Mouse (Mus musculus) midbrain, embryonic 16.5 days (tissue): ENCODE results near the gene Ivd. TPM values are rescaled to one million over a fixed set of nuclear protein-coding genes. Genes with fewer than 3 reads are reported as not detected.

Source experiments
- ATAC-seq: fragments of 200-750 bp; cut with Nextera tagmentation; 2 replicates; pipeline ENCODE4 v1.8.0; 2017; ENCODE audit warnings: moderate TSS enrichment
- H3K27ac ChIP-seq: fragments of 300-500 bp; sonication (generic); 2 replicates; pipeline ENCODE4 v1.5.1; 2014; ENCODE audit warnings: mild to moderate bottlenecking, low read length, mixed read lengths
- H3K27me3 ChIP-seq: fragments of 300-500 bp; sonication (generic); 2 replicates; pipeline ENCODE4 v1.6.1; 2014; ENCODE audit warnings: low read depth, low read length, mixed read lengths; ENCODE audit not compliant: control insufficient read depth, insufficient read depth
- H3K36me3 ChIP-seq: fragments of 300-500 bp; sonication (generic); 2 replicates; pipeline ENCODE4 v1.6.1; 2014; ENCODE audit warnings: mild to moderate bottlenecking, low read length, moderate library complexity, mixed read lengths; ENCODE audit not compliant: control insufficient read depth, insufficient read depth
- H3K4me1 ChIP-seq: fragments of 300-500 bp; sonication (generic); 2 replicates; pipeline ENCODE4 v1.6.1; 2014; ENCODE audit warnings: mild to moderate bottlenecking, low read length, mixed read lengths; ENCODE audit not compliant: control insufficient read depth, insufficient read depth
- H3K4me2 ChIP-seq: fragments of 300-500 bp; sonication (generic); 2 replicates; pipeline ENCODE4 v1.6.1; 2014; ENCODE audit warnings: mild to moderate bottlenecking, low read length, mixed read lengths
- H3K4me3 ChIP-seq: fragments of 300-500 bp; sonication (generic); 2 replicates; pipeline ENCODE4 v1.5.1; 2014; ENCODE audit warnings: low read depth, mild to moderate bottlenecking, low read length, moderate library complexity, mixed read lengths
- H3K9ac ChIP-seq: fragments of 300-500 bp; sonication (generic); 2 replicates; pipeline ENCODE4 v1.6.1; 2014; ENCODE audit warnings: low read depth, low read length, mixed read lengths
- H3K9me3 ChIP-seq: fragments of 300-500 bp; sonication (generic); replicated peaks from 2 replicates; pipeline ENCODE4 v1.6.1; 2014; ENCODE audit warnings: mild to moderate bottlenecking, low read length, mixed read lengths; ENCODE audit not compliant: control insufficient read depth, poor library complexity, severe bottlenecking
- WGBS: fragments of 180-500 bp; shearing (Covaris S2); extraction: QIAGEN DNeasy Blood & Tissue Kit; methylation state at CpG from one replicate; pipeline ENCODE4 v1.1.7; 2014; 5-methylcytosine and 5-hydroxymethylcytosine counted together
- polyA plus RNA-seq: library from polyadenylated mRNA; unstranded; fragments of >200 nt; fragmentation: Nextera tagmentation; extraction: Ambion mirVana; gene quantifications from 2 replicates; pipeline ENCODE4 v1.2.1, GENCODE M21; 2015

Gene Ivd
- polyA plus RNA-seq, 1 experiment from 2014 or later = 46.3 TPM

- Histone ChIP-seq H3K27me3 (no peaks in the 10 kb centered on the region), H3K9me3 (no peaks in the 10 kb centered on the region), H3K9ac (no peak overlapping the region), H3K4me1 (no peaks in the 10 kb centered on the region), H3K4me3 (no peak overlapping the region), H3K27ac (no peak overlapping the region), H3K36me3 (peaks cover 5% of the 10 kb centered on the region; the same call in 1 of the 2 replicates), H3K4me2 (no peak overlapping the region)
- no peak for ATAC-seq
- WGBS = 89% methylated on average over 6 of the region's 6 CpGs
Measured at GRCm38 (mm10) chr2:118873890-118874430, 12.2 kb downstream of the Ivd start.

DNA sequence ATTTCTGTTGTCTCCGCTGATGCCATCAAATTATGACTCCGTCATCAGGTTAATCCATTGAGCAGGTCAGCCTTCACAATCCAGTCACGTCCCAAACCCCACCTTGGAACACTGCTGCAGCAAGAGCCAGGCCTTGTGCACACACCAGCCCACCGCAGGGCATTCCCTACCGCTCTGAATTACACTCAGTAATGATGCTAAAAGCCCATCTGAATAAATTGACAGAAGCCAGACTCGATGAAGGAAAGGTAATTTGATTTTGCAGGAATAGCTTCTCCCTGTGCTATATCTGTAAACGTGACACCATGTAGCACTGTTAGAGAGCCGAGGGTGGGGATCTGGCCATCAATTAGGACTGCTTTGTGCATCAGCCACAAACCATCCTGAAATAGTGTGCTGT, 13.6 kb downstream of the Ivd start:
- no peaks in the 10 kb centered on the region for H3K27me3 ChIP-seq
- H3K4me1 ChIP-seq = no peaks in the 10 kb centered on the region
- H3K36me3 ChIP-seq = peaks cover 5% of the 10 kb centered on the region; the same call in 1 of the 2 replicates
- H3K9me3 ChIP-seq = no peaks in the 10 kb centered on the region
- no peak overlapping the region for H3K9ac ChIP-seq
- H3K27ac ChIP-seq = no peak overlapping the region
- WGBS = 90% methylated on average over 8 of the region's 8 CpGs
- H3K4me3 ChIP-seq = no peak overlapping the region
- ATAC-seq = no peak
- H3K4me2 ChIP-seq = no peak overlapping the region

DNA sequence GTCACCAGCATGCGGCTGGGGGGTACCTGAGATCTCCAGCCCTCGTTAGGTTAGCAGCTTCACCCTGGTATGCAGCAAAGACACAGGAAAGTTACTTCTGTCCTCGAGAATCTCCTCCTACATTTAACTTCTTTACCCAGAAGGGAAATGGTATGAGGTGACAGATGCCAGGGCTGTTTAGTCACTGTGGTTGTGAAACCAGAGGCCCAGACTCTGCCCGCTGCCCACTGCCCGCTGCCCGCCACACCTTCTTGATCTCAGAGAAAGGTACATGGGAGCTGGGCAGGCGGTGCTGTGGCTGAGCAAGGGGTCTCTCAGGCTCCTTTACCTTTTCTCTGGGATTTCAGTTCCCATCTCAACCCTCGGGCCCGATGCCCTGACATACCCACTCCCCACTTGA, 14.7 kb downstream of the Ivd start:
- H3K4me2 ChIP-seq = no peak overlapping the region
- no peaks in the 10 kb centered on the region for H3K4me1 ChIP-seq
- WGBS = 96% methylated on average over 9 of the region's 9 CpGs
- ATAC-seq = no peak
- H3K36me3 ChIP-seq = peaks cover 5% of the 10 kb centered on the region; the same call in 1 of the 2 replicates
- no peaks in the 10 kb centered on the region for H3K9me3 ChIP-seq
- H3K27me3 ChIP-seq = no peaks in the 10 kb centered on the region
- H3K4me3 ChIP-seq = no peak overlapping the region
- no peak overlapping the region for H3K9ac ChIP-seq
- no peak overlapping the region for H3K27ac ChIP-seq

DNA sequence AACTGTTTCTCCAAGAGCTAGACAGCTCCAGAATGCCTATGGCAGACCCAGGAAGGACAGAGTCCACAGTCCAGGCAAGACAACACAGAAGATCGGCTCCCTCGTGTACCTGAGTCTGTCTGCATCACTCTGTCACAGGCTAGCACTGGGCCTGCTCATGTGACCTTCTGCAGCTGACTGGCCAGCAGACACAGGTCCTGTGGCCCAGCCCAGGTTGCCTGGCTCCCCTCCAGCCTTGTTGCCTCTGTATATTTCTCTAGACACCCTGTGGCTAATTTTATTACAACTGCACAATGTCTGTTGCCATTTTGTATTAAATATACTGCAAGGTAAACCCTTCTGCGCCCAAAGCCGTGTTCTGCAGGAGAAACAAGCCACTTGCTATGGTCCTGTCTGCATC, 19.3 kb downstream of the Ivd start:
- no peak for ATAC-seq
- WGBS = 89% methylated on average over 4 of the region's 4 CpGs
- Histone ChIP-seq H3K27ac (no peak overlapping the region), H3K9ac (no peak overlapping the region), H3K4me3 (no peak overlapping the region), H3K4me2 (no peak overlapping the region), H3K9me3 (no peaks in the 10 kb centered on the region), H3K27me3 (no peaks in the 10 kb centered on the region; the same call in 1 of the 2 replicates), H3K4me1 (peaks cover 5% of the 10 kb centered on the region), H3K36me3 (0 out of 2 replicates have a peak, but pooled peaks cover 2% of the 10 kb centered on the region)

DNA sequence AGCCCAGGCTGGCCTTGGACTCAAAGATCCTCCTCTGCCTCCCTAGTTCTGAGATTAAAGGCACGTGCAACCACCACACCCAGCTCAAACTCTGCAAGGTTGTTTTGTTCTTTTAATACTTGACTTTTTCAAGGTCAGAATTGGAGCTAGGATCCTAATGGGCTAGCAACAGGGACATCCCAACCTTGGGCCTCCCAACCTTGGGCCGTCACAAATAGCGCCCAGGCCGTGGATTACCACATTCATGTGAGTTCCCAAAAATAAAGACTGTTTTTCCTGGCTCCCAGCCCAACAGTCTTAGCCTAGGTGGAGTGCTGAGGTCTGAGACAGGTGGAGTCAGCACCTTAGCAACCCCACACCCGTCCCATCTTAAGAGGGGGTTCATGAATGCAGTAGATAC, 20.2 kb downstream of the Ivd start:
- no peak overlapping the region for H3K4me3 ChIP-seq
- no peak overlapping the region for H3K27ac ChIP-seq
- no peaks in the 10 kb centered on the region for H3K9me3 ChIP-seq
- no peak overlapping the region for H3K9ac ChIP-seq
- H3K36me3 ChIP-seq = no peaks in the 10 kb centered on the region
- WGBS = 86% methylated on average over 5 of the region's 5 CpGs
- H3K27me3 ChIP-seq = no peaks in the 10 kb centered on the region; the same call in 1 of the 2 replicates
- ATAC-seq = no peak
- peaks cover 5% of the 10 kb centered on the region for H3K4me1 ChIP-seq
- H3K4me2 ChIP-seq = no peak overlapping the region

DNA sequence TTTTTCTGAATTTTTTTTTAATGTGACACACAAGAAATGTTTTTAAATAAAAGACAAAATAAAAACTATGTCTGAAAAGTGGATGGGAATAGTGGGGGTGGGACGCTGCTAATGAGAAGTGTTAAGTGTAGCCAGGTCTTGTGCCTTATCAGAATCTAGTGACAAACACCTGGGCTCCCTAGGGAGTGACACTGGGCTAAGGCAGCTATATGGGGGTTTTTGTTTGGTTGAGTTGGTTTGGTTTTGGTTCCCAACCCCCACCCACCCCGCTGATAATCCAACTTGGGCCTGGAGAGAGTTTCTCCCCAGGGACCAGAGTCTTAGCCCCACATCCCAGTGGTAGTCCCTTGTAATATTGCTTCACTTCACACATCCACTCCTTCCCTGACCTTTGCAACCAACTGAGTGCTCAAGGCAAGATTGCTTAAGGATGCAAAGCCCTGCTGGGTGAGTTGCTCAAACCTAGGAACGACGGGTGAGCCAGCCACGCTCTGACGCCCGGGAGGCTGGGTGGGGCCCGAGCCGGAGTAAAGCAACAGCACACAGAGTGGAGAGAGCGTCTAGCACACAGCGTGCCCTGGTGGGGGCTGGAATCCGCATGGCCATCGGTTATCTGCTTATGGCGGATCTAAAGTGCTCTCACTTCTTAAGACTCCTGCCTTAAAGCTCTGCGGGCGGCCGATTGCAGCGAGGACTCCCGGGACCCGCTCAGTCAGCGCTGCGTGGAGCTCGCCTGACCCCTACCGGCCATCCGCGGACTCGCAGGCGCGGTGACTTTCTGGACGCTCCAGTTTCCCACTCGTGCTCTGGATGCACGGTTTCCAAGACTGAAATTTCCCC, 21.3 kb downstream of the Ivd start:
- H3K4me3 ChIP-seq = peak overlapping the region; percentile 44
- 2% methylated on average over 32 of the region's 32 CpGs for WGBS
- H3K4me1 ChIP-seq = peaks cover 7% of the 10 kb centered on the region
- H3K36me3 ChIP-seq = no peaks in the 10 kb centered on the region
- ATAC-seq = peak; percentile 84
- H3K27me3 ChIP-seq = no peaks in the 10 kb centered on the region; the same call in 1 of the 2 replicates
- H3K4me2 ChIP-seq = peak overlapping the region; percentile 91
- peak overlapping the region; percentile 67 for H3K9ac ChIP-seq
- H3K9me3 ChIP-seq = no peaks in the 10 kb centered on the region
- no peak overlapping the region for H3K27ac ChIP-seq

DNA sequence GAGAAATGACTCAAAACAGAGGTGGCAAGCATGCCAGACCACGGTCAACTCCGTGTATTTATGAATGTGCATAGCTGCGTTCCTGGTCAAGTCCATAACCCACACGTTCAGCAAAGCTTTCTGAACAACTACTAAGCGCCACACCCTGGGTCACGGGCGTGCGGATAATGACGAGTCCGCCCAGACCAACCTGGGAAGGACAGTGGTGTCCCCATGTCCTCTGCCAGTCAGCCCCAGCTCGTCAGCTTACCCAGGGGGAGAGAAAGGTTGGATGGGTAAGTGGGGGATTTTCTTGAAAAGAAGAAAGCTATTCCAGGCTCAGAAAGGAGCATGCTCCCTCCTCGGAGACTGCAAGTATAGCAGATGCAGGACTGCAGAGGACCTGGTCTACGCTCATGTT, 25.7 kb downstream of the Ivd start:
- 69% methylated on average over 13 of the region's 13 CpGs for WGBS
- H3K27ac ChIP-seq = no peak overlapping the region
- H3K4me3 ChIP-seq = no peak overlapping the region
- 0 out of 2 replicates have a peak overlapping the region, but pooled peaks have one; percentile 32 for H3K9ac ChIP-seq
- H3K4me2 ChIP-seq = peak overlapping the region; percentile 43
- H3K4me1 ChIP-seq = peaks cover 8% of the 10 kb centered on the region
- no peaks in the 10 kb centered on the region for H3K9me3 ChIP-seq
- no peak for ATAC-seq
- H3K27me3 ChIP-seq = no peaks in the 10 kb centered on the region; the same call in 1 of the 2 replicates
- H3K36me3 ChIP-seq = no peaks in the 10 kb centered on the region

DNA sequence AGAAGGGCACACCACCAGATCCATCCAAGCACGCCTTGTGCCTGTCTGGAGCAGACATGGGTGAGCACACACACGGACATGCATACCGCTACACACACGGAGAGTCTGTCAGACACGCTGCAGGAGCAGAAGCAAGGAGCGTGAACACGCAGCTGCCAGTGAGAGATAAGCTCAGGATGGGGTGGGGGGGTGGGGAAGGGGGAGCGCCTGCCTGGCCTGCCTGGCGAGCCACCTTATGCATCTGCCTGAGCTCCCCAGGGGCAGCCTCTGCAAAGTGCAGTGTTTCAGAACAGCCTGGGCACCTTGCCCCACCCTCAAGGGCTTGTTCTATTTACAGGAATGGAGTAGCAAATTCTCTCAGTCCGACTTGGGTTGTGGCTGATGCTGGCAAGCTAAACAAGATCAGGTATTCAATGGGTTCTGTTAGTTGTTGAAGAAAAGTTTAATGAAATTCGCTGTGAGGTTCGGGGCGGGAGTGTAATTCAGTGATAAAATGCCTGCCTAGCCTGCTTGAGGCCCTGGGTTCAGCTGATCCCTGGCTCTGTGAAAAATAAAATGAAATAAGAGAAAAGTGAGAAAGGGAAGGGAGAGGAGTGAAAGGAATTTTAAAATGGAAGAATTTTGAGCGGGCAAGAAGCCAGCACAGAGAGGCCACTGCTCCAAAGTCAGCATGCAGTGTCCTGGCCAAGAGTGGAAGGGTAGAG, 26.2 kb downstream of the Ivd start:
- 27% methylated on average over 14 of the region's 14 CpGs for WGBS
- Histone ChIP-seq H3K9ac (0 out of 2 replicates have a peak overlapping the region, but pooled peaks have one; percentile 32), H3K9me3 (no peaks in the 10 kb centered on the region), H3K4me3 (no peak overlapping the region), H3K27ac (no peak overlapping the region), H3K36me3 (no peaks in the 10 kb centered on the region), H3K4me2 (peak overlapping the region; percentile 43), H3K4me1 (peaks cover 5% of the 10 kb centered on the region), H3K27me3 (peaks cover 1% of the 10 kb centered on the region; the same call in 1 of the 2 replicates)
- ATAC-seq = peak; percentile 61
